Mouse (Mus musculus) urinary bladder, postnatal 25 days (tissue): ENCODE measurements around the gene C1s1.
"Not testable (repeated sequence)": the region's sequence is repeated elsewhere in the genome, so short reads cannot be mapped to it uniquely, and the experiment has no call there.

Experiments used
- DNase-seq: peaks from one replicate; pipeline ENCODE4 v3.0.0; 2022; ENCODE audit warnings: low spot score

Gene C1s1

DNA sequence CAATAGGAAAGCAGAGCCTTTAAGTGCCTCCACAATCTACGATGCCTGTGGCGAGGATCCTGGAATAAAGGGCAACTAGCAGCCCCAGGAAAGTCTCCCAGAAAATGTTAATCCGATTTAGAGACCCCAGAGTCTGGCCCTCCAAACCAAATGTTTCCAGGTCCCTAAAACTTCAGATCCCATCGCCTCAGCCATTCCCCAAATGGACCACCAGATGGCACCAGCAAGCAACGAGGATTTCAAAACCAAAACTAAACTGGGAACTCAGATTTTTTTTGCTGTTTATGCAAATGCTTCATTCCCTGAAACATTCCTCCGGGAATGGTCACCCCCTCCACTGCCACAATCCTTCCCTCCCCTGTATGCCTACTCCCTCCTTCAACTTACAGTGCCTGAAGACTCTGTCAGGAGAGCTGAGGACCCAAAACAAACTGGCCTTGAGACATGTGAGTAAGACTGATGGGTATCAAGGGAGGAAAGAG is 29.8 kb downstream of the C1s1 start, which contains the start of gene C1ra:
Gene C1ra, plus strand, starts transcription at position 51 of the 482 bp plus-strand sequence.
- peak; percentile 56 for DNase-seq

DNA sequence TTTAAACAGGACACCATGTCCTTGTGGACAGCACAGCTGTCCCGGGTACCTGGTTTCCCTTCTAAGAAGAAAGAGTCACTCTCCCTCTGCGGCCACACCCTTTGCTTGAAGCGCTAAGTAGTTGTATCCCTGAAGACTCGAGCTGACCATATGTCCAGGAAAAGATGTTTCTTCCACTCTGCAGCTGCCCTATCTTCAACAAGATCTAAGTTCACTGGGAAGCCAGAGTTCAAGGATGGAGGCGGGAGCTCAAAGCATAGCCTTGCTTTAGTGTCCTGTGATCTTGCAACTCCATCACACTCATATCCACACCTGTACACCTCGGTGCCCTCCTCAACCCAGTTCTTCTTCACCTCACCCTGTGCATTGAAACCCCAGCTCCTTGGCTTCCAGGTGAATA is 30.2 kb downstream of the C1s1 start:
- no peak for DNase-seq

DNA sequence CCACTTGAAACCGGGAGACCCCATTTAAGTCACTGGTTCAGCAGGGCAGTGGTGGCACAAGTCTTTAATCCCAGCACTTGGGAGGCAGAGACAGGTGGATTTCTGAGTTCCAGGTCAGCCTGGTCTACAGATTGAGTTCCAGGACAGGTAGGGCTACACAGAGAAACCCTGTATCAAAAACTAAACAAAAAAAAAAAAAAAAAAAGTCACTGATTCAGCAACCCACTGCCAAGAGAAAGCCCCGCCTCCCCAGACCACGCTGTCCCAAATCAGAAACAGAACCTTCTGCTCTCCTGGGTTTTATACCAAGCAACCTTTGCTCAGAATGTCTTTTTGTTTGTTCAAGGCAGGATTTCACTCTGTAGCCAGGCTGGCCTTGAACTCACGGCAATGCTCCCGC is 33.0 kb downstream of the C1s1 start:
- DNase-seq: not testable (repeated sequence)

DNA sequence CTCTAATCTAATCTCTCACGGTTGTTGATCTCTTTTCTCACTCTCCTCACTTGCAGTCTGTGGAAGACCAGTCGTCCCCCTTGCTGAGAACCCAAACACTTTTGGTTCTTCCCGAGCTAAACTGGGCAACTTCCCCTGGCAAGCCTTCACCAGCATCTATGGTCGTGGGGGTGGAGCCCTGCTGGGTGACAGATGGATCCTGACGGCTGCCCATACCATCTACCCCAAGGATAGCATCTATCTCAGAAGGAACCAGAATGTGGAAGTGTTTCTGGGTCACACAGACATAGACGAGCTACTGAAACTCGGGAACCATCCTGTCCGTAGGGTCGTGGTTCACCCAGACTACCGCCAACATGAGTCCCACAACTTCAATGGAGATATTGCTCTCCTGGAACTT is 33.9 kb downstream of the C1s1 start:
- DNase-seq: no peak

DNA sequence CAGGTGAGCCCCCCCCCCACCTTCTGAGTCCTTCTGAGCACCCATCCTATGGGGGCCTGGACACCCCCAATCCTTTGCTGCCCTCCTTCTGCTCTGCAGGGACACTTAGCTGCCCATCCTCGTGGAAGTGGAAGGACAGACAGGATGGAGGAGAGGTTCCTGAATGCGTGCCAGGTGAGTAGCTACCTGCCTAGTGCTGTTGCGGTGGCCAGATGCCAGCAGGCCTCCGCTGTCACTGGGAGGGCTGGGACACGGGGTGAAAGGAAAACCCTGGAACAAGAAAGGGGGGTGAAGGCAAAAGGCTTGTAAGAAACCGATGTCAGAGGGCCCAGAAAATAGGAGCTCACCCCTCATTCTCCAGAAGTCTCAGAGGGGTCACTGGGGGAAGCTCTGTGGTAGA is 35.2 kb downstream of the C1s1 start:
- no peak for DNase-seq

DNA sequence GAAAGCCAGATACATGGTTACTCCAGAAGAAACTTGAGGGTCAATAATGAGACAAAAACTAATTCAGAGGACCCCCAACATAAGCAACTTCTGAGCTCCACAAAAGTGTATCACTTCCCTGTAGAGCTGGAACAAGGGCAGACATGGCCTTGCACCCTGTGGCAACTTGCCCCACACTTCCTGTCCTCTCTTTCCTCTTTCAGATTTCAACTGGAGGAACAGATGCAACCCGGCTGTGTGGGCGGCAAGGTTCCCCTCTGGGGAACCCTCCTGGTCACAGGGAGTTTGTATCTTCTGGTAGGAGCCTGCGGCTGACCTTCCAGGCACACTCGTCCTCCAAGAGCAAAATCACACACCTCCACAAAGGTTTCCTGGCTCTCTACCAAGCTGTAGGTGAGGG is 37.1 kb downstream of the C1s1 start:
- DNase-seq: no peak

DNA sequence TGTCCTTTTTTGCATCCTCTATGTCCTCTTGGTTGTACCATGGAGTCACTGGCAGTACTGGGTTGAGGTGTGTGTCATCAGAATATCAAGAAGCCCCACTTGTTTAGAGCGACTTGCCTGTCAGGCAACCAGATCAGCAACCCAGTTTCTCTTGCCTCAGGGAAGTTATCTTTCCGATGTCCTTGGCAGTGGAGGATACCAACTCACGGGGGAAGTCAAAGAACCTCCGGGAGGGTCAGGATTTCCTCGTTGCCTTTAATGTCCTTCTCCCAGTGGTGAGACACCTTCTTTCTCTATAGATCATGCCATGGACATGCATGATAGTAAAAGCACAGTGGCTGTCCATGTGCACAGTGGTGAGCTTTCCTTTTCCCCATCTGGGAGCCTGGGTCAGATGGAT is 40.1 kb downstream of the C1s1 start:
- DNase-seq: no peak

DNA sequence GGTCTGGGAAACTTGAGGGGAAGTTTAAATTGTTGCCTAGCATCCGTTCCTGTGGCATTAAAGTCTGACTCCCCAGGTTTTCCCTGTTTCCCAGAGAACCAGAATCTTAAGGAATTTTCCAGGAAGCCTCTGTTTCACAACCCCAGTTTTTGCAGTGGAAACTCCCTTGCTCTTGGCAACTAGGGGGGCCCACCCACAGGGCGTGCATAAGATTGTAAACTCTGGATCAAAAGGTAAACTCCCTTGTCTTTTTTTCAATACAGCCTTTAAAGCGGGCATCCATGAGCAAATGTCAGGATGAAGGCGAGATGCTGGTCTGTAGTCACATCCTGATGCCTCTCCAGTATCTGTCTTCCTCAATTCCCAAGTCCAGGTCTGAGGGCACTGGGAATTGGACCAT is 40.7 kb downstream of the C1s1 start:
- no peak for DNase-seq

DNA sequence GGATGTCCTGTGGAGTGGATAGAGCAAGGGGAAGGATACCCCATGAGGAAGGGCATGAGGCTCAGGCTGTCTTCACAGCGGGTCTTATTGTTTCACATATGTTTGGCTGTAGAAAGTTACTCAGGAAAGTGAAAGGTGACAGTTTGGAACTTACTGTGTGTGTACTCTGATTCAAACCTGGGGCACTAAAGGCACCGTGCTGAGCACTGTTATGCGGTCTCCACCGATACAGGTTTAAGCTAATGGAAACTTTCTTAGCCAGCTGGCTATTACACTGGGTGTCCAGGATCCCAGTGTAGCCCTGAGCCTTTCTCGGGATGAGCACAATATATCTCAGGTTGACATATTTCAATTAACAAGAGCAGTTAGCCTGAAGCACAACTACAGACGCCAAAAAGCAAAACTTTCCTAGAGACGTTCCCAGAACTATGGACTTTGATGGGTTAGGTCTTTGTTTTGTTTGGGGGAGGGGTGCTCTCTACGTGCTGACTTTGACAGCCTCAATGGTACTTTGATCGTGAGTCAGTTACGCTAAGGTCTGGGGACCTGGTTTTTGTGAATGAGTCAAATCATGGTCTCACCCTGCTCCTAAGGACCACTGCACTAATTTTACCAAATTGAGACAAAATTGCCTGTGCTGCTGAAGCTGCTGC is 42.1 kb downstream of the C1s1 start:
- DNase-seq: no peak

DNA sequence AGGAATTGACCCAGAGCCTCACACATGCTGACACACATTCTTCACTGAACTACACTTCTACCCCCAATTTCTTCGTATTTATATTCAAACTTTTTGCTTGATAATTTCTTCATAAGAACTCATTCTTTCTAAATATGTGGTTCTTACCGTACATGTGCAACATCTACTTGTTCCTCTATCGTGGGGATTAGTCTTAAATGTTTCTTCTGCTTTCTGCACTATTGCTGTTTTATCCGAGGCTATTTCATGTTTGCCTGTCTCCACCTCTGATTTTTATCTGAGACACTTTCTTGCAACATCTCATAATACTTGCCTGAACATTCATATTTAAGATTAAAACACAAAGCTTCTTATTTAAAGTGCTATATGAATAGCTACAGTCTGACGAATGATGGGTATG is 46.1 kb downstream of the C1s1 start:
- no peak for DNase-seq

DNA sequence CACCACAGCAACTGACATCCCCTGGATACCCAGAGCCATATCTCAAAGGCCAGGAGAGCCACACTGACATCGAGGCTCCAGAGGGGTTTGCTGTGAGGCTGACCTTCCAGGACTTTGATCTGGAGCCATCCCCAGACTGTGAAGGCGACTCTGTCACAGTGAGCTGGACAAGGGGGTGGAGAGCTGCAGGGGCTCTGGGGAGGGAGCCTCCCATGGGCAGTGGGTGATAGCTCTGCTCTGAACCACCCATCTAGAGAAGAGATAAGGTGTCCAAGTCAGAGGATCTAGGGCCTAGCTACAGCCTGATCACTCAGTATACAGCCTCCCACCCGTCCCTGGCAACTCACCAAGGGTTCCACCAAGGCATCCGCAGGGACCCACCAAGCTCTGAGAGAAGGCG is 48.3 kb downstream of the C1s1 start:
- DNase-seq: no peak

DNA sequence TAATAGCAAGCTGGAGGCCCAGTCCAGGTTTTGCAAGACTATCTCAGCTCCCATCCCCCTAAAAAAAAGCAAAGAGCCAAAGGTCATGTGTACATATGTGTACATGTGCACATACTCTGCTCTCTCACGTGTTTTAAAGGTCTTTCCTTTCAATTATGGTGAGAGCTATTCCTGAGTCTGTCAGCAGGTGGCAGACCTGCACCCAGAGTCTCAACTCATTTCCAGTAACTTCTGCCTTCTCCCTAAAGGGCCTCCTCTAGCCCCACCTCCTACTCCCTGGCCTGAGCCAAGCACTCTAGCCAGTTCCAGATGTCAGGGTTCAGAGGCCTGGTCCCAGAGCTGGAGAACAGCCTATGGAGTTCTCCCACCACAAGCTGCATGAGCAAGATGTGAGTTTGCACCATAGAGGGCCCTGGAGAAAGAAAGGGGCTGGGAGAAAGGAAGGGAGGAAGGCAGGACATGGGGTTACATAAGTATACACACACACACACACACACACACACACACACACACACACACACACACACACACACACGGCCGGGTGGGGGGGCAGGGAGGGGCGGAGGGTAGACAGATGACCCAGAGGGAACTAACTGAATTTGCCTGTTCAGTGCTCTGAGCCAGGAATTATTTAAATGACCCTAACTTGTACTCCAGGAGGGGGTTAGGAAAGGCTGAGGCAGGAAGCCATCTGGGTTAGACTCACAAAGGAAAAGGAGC is 49.2 kb downstream of the C1s1 start, which contains the start of gene C1rl:
Gene C1rl, plus strand, starts transcription at position 272 of the 720 bp plus-strand sequence.
- DNase-seq: peak; percentile 70

DNA sequence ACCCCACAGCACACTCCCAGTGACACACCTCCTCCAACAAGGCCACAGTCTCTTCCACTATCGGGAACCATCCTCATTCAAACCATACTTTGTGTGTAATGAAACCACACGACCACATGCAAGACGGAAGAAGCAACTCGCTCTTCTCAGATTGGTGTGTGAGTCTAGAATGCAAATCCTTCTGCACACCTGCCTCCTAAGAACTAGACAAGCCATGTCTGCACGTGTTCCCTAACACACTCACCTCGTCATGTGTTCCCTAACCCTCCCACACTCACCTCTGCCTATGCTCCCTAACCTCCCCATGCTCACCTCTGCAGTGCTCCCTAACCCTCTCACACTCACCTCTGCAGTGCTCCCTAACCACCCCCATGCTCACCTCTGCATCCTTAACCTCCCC is 50.7 kb downstream of the C1s1 start:
- DNase-seq: no peak

DNA sequence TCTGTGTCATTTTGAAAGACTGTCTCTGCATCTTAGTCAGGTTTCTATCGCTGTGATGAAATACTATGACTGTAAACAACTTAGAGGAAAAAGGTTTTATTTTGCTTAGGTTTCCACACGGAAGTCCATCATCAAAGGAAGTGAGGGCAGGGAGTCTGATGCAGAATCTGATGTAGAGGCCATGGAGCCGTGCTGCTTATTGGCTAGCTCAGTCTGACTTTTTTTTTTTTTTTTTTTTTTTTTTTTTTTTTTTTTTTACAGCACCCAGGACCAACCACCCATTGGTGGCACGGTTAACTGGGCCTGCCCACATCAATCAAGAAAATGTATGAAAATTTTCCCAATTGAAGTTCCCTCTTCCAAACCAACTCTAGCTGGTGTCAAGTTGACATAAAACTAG is 53.2 kb downstream of the C1s1 start:
- no peak for DNase-seq

DNA sequence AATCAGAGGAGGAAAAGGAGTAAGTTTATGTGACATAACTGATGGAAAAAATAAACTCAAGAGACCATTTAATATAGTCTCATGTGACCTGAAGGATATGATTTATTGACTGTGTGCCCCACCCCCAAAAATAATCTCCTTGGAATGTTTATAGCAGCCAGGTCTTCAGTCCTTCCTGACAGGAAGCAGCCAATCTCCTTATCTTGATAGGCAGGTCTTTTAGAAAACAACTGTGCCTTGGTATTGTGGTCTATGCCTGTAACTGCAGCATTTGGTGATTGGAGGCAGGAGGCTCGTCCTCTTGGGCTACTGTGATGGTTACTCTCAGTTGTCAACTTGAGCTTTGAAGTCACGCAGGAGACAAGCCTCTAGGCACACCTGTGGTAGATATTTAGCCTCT is 54.6 kb downstream of the C1s1 start:
- no peak for DNase-seq

DNA sequence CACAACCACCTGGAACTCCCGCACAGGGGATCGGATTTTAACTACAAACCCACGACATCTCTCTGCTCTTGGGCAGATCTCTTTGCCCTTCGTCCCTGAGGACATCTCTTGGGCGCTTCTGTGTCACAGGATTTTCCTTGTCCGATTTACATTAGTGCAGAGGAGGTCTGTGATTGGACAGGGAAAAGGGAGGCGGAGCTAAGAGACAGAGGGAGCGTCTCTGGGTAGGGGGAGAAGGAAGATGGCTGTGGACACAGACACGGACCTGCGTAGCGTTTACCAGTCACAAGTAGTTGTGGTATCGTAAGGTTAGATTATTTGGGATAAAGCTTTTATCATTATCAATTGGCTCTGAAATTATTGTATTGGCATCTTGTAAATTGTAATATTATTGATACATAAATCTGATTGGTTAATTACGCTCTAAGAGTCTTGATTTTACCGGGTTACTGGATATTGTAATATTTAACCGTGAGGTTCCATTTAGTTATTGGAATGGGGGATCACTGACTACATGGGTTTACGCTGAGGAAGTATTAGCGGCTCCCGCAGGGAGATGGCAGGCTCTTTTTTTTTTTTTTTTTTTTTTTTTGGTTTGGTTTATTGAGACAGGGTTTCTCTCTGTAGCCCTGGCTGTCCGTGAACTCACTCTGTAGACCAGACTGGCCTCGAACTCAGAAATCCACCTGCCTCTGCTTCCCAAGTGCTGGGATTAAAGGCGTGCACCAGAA is 56.6 kb downstream of the C1s1 start:
- DNase-seq: no peak

DNA sequence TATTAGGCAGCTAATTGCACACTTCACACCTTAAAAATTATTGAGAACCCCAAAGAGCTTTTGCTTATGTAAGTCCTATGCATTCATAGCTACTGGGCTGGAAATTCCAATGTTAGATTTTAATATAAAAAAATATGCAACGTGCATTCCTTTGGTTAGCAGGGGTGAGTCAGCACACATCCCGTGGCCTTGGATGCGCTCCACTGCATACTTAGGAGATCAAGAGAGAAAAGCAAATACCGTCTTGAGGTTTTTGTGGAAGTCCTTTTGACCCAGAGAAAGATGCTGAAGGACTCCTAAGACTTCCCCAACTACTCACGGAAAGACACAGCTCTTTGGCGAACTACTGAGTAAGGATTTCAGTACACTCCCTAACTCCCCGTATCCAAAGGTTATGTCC is 57.3 kb downstream of the C1s1 start:
- DNase-seq: no peak

DNA sequence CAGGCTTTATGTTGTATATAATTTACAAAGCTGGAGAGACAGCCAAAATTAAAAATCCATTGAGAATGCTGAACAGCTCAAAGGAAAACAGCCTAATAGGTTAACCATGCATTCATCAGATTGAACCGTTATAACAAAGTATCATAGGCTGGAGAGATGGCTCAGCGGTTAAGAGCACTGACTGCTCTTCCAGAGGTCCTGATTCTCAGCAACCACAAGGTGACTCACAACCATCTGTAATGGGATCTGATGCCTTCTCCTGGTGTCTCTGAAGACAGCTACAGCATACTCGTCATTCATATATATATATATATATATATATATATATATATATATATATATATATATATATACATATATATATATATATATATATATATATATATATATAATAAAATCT is 58.3 kb downstream of the C1s1 start:
- DNase-seq: not testable (repeated sequence)

DNA sequence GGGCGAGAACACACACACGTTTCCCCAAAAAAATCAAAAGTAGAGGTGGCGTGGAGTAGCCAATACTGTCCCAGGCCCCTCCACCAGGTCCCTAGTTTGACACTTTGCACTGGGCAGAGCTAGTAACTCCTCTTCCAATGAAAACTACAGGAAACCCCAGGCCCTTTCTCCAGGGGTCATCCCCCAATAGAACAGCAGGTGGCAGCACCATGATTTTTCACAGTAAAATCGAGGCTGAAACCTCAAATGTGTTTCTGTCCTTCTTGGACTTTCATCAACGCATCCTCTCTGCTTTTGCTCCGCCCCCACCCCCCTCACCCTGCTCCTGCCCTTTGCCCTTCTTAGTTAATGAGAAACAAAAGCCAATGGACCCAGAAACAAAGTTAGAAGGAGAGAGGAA is 60.6 kb downstream of the C1s1 start:
- peak; percentile 61 for DNase-seq
